Mouse (Mus musculus): Measurements from ENCODE around the gene Myo16. TPM values are rescaled to one million over a fixed set of nuclear protein-coding genes. Genes with fewer than 3 reads are reported as not detected.

Myo16 gene
- polyA plus RNA-seq, 1 experiment, result 0.02 TPM

DNA sequence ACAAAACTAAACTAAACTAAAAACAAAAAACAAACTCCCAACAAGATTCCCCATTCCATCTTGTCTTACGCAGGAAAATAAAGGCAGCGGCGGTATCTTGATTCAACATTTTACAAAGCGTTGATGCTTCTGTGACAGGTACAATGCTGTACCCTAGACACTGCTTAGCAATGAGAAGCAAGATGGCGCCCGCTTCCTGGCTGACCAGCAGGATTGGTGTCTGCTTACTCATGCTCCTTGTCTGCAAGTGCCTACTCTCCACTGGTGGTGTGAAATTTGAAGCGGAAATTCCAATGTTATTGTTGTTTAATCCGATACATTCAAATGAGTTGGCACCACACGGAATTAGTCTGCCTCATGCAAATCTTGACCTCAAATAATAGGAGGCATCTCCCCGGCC is 421.5 kb downstream of the Myo16 start:
- no peak overlapping the region for H3ac ChIP-seq (ENCODE audit: control insufficient read depth, insufficient read length, low read depth)
- H3K79me2 ChIP-seq (ENCODE audit: control insufficient read depth, insufficient read depth), result no peaks in the 10 kb centered on the region
- H3K27me3 ChIP-seq (ENCODE audit: control insufficient read depth, insufficient read depth, insufficient read length), result peaks cover 11% of the 10 kb centered on the region
- TF ChIP-seq MYOG (IDR thresholded peaks at IDR 0.05; ENCODE audit: control insufficient read depth, extremely low read depth, insufficient read length) (no peak), CTCF (IDR thresholded peaks at IDR 0.05; ENCODE audit: control insufficient read depth, insufficient read depth, insufficient read length) (no peak), FOSL1 (IDR thresholded peaks at IDR 0.05; ENCODE audit: insufficient read depth, low read length, poor library complexity, severe bottlenecking) (no peak), MYOD1 (IDR thresholded peaks at IDR 0.05; ENCODE audit: control insufficient read depth, insufficient read length, low read depth) (no peak), USF1 (IDR thresholded peaks at IDR 0.05; ENCODE audit: low read depth) (no peak), MAX (IDR thresholded peaks at IDR 0.05) (no peak), CEBPB (IDR thresholded peaks at IDR 0.05; ENCODE audit: low read depth) (no peak)
- no peak overlapping the region for H3K4me3 ChIP-seq (ENCODE audit: insufficient read depth, poor library complexity, severe bottlenecking)
- no peaks in the 10 kb centered on the region for H3K36me3 ChIP-seq (ENCODE audit: control insufficient read depth, insufficient read depth)
- H3K79me3 ChIP-seq (ENCODE audit: low read depth), result no peaks in the 10 kb centered on the region

GRCm38 (mm10) chr8:10586956-10587744 is 433.4 kb downstream of the Myo16 start:
- no peak for TF ChIP-seq USF1 (IDR thresholded peaks at IDR 0.05; ENCODE audit: low read depth)
- TF ChIP-seq FOSL1 (IDR thresholded peaks at IDR 0.05; ENCODE audit: insufficient read depth, low read length, poor library complexity, severe bottlenecking), result no peak
- no peak for TF ChIP-seq MYOD1 (IDR thresholded peaks at IDR 0.05; ENCODE audit: control insufficient read depth, insufficient read length, low read depth)
- TF ChIP-seq MAX (IDR thresholded peaks at IDR 0.05), result no peak
- Histone ChIP-seq H3K36me3 (ENCODE audit: control insufficient read depth, insufficient read depth) (no peaks in the 10 kb centered on the region), H3K27me3 (ENCODE audit: control insufficient read depth, insufficient read depth, insufficient read length) (no peaks in the 10 kb centered on the region), H3ac (ENCODE audit: control insufficient read depth, insufficient read length, low read depth) (no peak overlapping the region), H3K79me3 (ENCODE audit: low read depth) (no peaks in the 10 kb centered on the region), H3K4me3 (ENCODE audit: insufficient read depth, poor library complexity, severe bottlenecking) (no peak overlapping the region), H3K79me2 (ENCODE audit: control insufficient read depth, insufficient read depth) (no peaks in the 10 kb centered on the region)

DNA sequence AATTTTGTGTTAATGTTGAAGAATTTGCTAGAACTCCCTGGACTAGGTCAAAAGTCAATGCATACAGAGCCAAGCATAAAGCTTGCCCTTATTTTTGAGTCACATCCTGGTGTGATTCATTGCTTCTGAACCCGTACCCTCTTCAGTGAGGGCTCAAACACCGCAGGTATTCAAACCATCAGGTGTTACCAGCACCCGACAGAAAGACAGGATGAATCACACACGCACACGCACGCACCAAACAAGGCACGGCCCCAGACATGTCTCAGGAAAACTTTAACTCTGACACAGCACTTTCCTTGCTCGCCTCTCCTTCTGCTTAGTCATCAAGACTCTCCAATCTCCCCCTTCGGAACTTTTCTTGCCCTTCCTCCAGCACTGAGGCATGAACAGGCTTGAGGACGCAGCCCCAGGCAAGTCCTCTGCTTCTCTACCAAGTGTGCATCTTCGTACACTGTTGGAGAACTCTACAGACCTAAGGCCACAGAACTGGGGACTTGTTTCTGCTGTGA is 435.8 kb downstream of the Myo16 start:
- Histone ChIP-seq H3K27me3 (ENCODE audit: control insufficient read depth, insufficient read depth, insufficient read length) (no peaks in the 10 kb centered on the region), H3K36me3 (ENCODE audit: control insufficient read depth, insufficient read depth) (no peaks in the 10 kb centered on the region), H3K79me2 (ENCODE audit: control insufficient read depth, insufficient read depth) (no peaks in the 10 kb centered on the region), H3K4me3 (ENCODE audit: insufficient read depth, poor library complexity, severe bottlenecking) (no peak overlapping the region), H3K79me3 (ENCODE audit: low read depth) (no peaks in the 10 kb centered on the region), H3ac (ENCODE audit: control insufficient read depth, insufficient read length, low read depth) (no peak overlapping the region)
- TF ChIP-seq FOSL1 (IDR thresholded peaks at IDR 0.05; ENCODE audit: insufficient read depth, low read length, poor library complexity, severe bottlenecking) (peak; percentile 33), MYOD1 (IDR thresholded peaks at IDR 0.05; ENCODE audit: control insufficient read depth, insufficient read length, low read depth) (no peak)

DNA sequence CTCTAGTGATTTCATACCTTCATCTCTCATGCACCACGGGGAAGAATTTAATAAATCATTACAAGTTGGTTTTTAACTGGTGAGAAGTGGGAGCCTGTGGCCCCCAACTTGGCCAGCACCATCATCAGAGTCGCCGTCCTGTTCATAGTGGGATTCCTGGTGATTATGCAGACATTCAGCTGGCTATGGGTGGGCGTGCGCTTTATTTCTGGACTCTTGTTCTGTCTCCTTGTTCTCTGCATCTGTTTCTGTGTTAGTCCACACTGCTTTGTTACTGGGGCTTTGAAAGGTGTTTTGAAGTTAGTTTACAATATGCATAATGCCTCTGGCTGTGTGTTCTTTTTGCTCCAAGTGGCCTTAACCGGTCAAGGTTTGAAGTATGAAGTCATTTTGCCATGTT is 439.2 kb downstream of the Myo16 start:
- no peak overlapping the region for H3ac ChIP-seq (ENCODE audit: control insufficient read depth, insufficient read length, low read depth)
- H3K79me2 ChIP-seq (ENCODE audit: control insufficient read depth, insufficient read depth), result no peaks in the 10 kb centered on the region
- TF ChIP-seq USF1 (IDR thresholded peaks at IDR 0.05; ENCODE audit: low read depth), result no peak
- no peak for TF ChIP-seq FOSL1 (IDR thresholded peaks at IDR 0.05; ENCODE audit: insufficient read depth, low read length, poor library complexity, severe bottlenecking)
- TF ChIP-seq CTCF (IDR thresholded peaks at IDR 0.05; ENCODE audit: control insufficient read depth, insufficient read depth, insufficient read length), result no peak
- no peak for TF ChIP-seq MAX (IDR thresholded peaks at IDR 0.05)
- no peak for TF ChIP-seq CEBPB (IDR thresholded peaks at IDR 0.05; ENCODE audit: low read depth)
- no peak for TF ChIP-seq MYOD1 (IDR thresholded peaks at IDR 0.05; ENCODE audit: control insufficient read depth, insufficient read length, low read depth)
- TF ChIP-seq MYOG (IDR thresholded peaks at IDR 0.05; ENCODE audit: control insufficient read depth, extremely low read depth, insufficient read length), result no peak
- H3K79me3 ChIP-seq (ENCODE audit: low read depth), result no peaks in the 10 kb centered on the region
- no peak overlapping the region for H3K4me3 ChIP-seq (ENCODE audit: insufficient read depth, poor library complexity, severe bottlenecking)
- H3K27me3 ChIP-seq (ENCODE audit: control insufficient read depth, insufficient read depth, insufficient read length), result peaks cover 5% of the 10 kb centered on the region
- H3K36me3 ChIP-seq (ENCODE audit: control insufficient read depth, insufficient read depth), result no peaks in the 10 kb centered on the region

GRCm38 (mm10) chr8:10596353-10596752 is 442.6 kb downstream of the Myo16 start:
- no peak for TF ChIP-seq USF1 (IDR thresholded peaks at IDR 0.05; ENCODE audit: low read depth)
- no peak for TF ChIP-seq MYOD1 (IDR thresholded peaks at IDR 0.05; ENCODE audit: control insufficient read depth, insufficient read length, low read depth)
- TF ChIP-seq MYOG (IDR thresholded peaks at IDR 0.05; ENCODE audit: control insufficient read depth, extremely low read depth, insufficient read length), result no peak
- Histone ChIP-seq H3ac (ENCODE audit: control insufficient read depth, insufficient read length, low read depth) (no peak overlapping the region), H3K4me3 (ENCODE audit: insufficient read depth, poor library complexity, severe bottlenecking) (no peak overlapping the region), H3K27me3 (ENCODE audit: control insufficient read depth, insufficient read depth, insufficient read length) (peaks cover 9% of the 10 kb centered on the region), H3K79me2 (ENCODE audit: control insufficient read depth, insufficient read depth) (no peaks in the 10 kb centered on the region), H3K79me3 (ENCODE audit: low read depth) (no peaks in the 10 kb centered on the region), H3K36me3 (ENCODE audit: control insufficient read depth, insufficient read depth) (no peaks in the 10 kb centered on the region)

DNA sequence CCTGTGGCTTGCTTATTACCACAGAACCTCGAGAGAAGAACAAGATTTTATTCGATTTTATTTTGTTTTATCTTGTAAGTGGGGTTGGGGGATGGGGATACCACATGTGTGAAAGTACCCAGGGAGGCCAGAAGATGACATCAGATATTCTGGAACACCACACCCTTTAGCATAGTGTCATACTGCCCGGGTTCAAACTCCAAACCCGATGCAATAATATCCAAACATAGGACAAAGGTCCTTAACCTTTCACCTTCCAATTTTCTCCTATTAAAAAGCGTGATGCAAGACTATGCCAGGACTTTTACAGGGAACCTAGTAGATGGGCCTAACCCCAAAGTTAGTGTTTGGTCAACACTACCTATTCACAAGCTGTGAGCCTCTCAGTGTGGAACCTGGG is 443.9 kb downstream of the Myo16 start:
- H3K79me2 ChIP-seq (ENCODE audit: control insufficient read depth, insufficient read depth), result no peaks in the 10 kb centered on the region
- H3ac ChIP-seq (ENCODE audit: control insufficient read depth, insufficient read length, low read depth), result no peak overlapping the region
- peaks cover 21% of the 10 kb centered on the region for H3K27me3 ChIP-seq (ENCODE audit: control insufficient read depth, insufficient read depth, insufficient read length)
- no peak overlapping the region for H3K4me3 ChIP-seq (ENCODE audit: insufficient read depth, poor library complexity, severe bottlenecking)
- no peaks in the 10 kb centered on the region for H3K36me3 ChIP-seq (ENCODE audit: control insufficient read depth, insufficient read depth)
- no peaks in the 10 kb centered on the region for H3K79me3 ChIP-seq (ENCODE audit: low read depth)
- TF ChIP-seq MYOD1 (IDR thresholded peaks at IDR 0.05; ENCODE audit: control insufficient read depth, insufficient read length, low read depth) (no peak), CTCF (IDR thresholded peaks at IDR 0.05; ENCODE audit: control insufficient read depth, insufficient read depth, insufficient read length) (no peak), FOSL1 (IDR thresholded peaks at IDR 0.05; ENCODE audit: insufficient read depth, low read length, poor library complexity, severe bottlenecking) (no peak)

Measured in C2C12 (cell line).